Mouse (Mus musculus): ENCODE data around the gene Apoa4.
A peak's percentile ranks its signal among the peaks of the same experiment; 100 is the strongest.

Gene Apoa4

GRCm38 (mm10) chr9:46227064-46227614, 13.4 kb upstream of the Apoa4 start:
- DNase-seq (ENCODE audit: low spot score): no peak

- no peak for DNase-seq (ENCODE audit: low spot score)
These were observed 12.0 kb upstream of the Apoa4 start, which contains the start of gene Apoa1 for GRCm38 (mm10) chr9:46228491-46228890. TSS of gene Apoa1 (plus strand) at chr9:46228580.

GRCm38 (mm10) chr9:46229573-46230449, 10.7 kb upstream of the Apoa4 start:
- DNase-seq (ENCODE audit: low spot score): peak; percentile 53

GRCm38 (mm10) chr9:46230450-46230975, 10.0 kb upstream of the Apoa4 start:
- DNase-seq (ENCODE audit: low spot score): no peak

- DNase-seq (ENCODE audit: low spot score): no peak
These were observed 5.3 kb upstream of the Apoa4 start for GRCm38 (mm10) chr9:46235196-46235595.

GRCm38 (mm10) chr9:46235596-46235648, 5.1 kb upstream of the Apoa4 start, which contains the start of gene Apoc3:
TSS of gene Apoc3 (minus strand) at chr9:46235636.
- no peak for DNase-seq (ENCODE audit: low spot score)

- DNase-seq (ENCODE audit: low spot score): no peak
These were observed 4.8 kb upstream of the Apoa4 start for GRCm38 (mm10) chr9:46235649-46236048.

GRCm38 (mm10) chr9:46238850-46239249, 1.6 kb upstream of the Apoa4 start:
- no peak for DNase-seq (ENCODE audit: low spot score)

- no peak for DNase-seq (ENCODE audit: low spot score)
These were observed 1.3 kb downstream of the Apoa4 start for GRCm38 (mm10) chr9:46241818-46242217.

GRCm38 (mm10) chr9:46243122-46243521, 2.6 kb downstream of the Apoa4 start:
- DNase-seq (ENCODE audit: low spot score): no peak

- DNase-seq (ENCODE audit: low spot score): no peak
These were observed 3.1 kb downstream of the Apoa4 start for GRCm38 (mm10) chr9:46243584-46243983.

GRCm38 (mm10) chr9:46246752-46247324, 6.3 kb downstream of the Apoa4 start:
- DNase-seq (ENCODE audit: low spot score): no peak

- no peak for DNase-seq (ENCODE audit: low spot score)
These were observed 15.7 kb downstream of the Apoa4 start for GRCm38 (mm10) chr9:46256177-46256576.

GRCm38 (mm10) chr9:46256658-46257385, 16.3 kb downstream of the Apoa4 start:
- DNase-seq (ENCODE audit: low spot score): no peak

- no peak for DNase-seq (ENCODE audit: low spot score)
These were observed 17.1 kb downstream of the Apoa4 start for GRCm38 (mm10) chr9:46257546-46257945.

GRCm38 (mm10) chr9:46259111-46259510, 18.6 kb downstream of the Apoa4 start:
- no peak for DNase-seq (ENCODE audit: low spot score)

- no peak for DNase-seq (ENCODE audit: low spot score)
These were observed 20.6 kb downstream of the Apoa4 start for GRCm38 (mm10) chr9:46261131-46261530.

GRCm38 (mm10) chr9:46268343-46268873, 27.9 kb downstream of the Apoa4 start, which contains the start of gene Apoa5:
TSS of gene Apoa5 (plus strand) at chr9:46268633.
- DNase-seq (ENCODE audit: low spot score): no peak

GRCm38 (mm10) chr9:46269125-46269524, 28.6 kb downstream of the Apoa4 start:
- no peak for DNase-seq (ENCODE audit: low spot score)

GRCm38 (mm10) chr9:46270782-46271181, 30.3 kb downstream of the Apoa4 start:
- no peak for DNase-seq (ENCODE audit: low spot score)

GRCm38 (mm10) chr9:46272070-46272469, 31.6 kb downstream of the Apoa4 start:
- no peak for DNase-seq (ENCODE audit: low spot score)

- peak; percentile 60 for DNase-seq (ENCODE audit: low spot score)
These were observed 32.4 kb downstream of the Apoa4 start, which contains the start of gene Zpr1 for GRCm38 (mm10) chr9:46272677-46273454. TSS of gene Zpr1 (plus strand) at chr9:46273064.

All from ovary, postnatal 10 days (tissue).